In genomic region chr12:50697492-50697891, GRCm38 (mm10) we compare ENCODE assay signal across 9 mouse cellular contexts. TPM values are rescaled to one million over a fixed set of nuclear protein-coding genes. Genes with fewer than 3 reads are reported as not detected.
DNase-seq lines count a peak whose midpoint lies in the region; ATAC-seq and TF ChIP-seq lines count a peak whose summit lies in the region.
"Had no signal": no experiment of that assay in that cellular context is flagged by ENCODE, and none has a peak within 500 bp of the region (broad histone marks: within the 10 kb centered on the region; RNA-seq: fewer than 3 reads in every experiment).

No protein-coding gene starts in this region.

- H3K27me3 ChIP-seq in cerebellum, adult 2 months (ENCODE audit: control insufficient read depth, insufficient read depth, low read length) = no peaks in the 10 kb centered on the region
- no peaks in the 10 kb centered on the region for H3K27me3 ChIP-seq in liver, postnatal 0 days (ENCODE audit: insufficient read depth, low read length)
- H3K27me3 ChIP-seq in hindbrain, embryonic 15.5 days = no peaks in the 10 kb centered on the region
- H3K27me3 ChIP-seq: neural tube, embryonic 12.5 days had no signal

- H3K27ac ChIP-seq in cerebellum, adult 2 months (ENCODE audit: insufficient read depth, low read length) = no peak overlapping the region
- no peak overlapping the region for H3K27ac ChIP-seq in liver, postnatal 0 days (ENCODE audit: low read depth)
- no peak overlapping the region for H3K27ac ChIP-seq in hindbrain, embryonic 15.5 days (replicated peaks)
- H3K27ac ChIP-seq: neural tube, embryonic 12.5 days had no signal

- H3K4me2 ChIP-seq in liver, postnatal 0 days (ENCODE audit: low read depth, low read length) = no peak overlapping the region
- H3K4me2 ChIP-seq in hindbrain, embryonic 15.5 days = no peak overlapping the region
- H3K4me2 ChIP-seq: neural tube, embryonic 12.5 days had no signal

- no peak overlapping the region for H3K4me3 ChIP-seq in cerebellum, adult 2 months (replicated peaks; ENCODE audit: insufficient read depth, low read depth, low read length)
- no peak overlapping the region for H3K4me3 ChIP-seq in liver, postnatal 0 days (ENCODE audit: low read depth, low read length)
- no peak overlapping the region for H3K4me3 ChIP-seq in hindbrain, embryonic 15.5 days
- H3K4me3 ChIP-seq: neural tube, embryonic 12.5 days had no signal

- H3K9me3 ChIP-seq in liver, postnatal 0 days (ENCODE audit: low read length) = no peaks in the 10 kb centered on the region
- no peaks in the 10 kb centered on the region for H3K9me3 ChIP-seq in hindbrain, embryonic 15.5 days
- H3K9me3 ChIP-seq: neural tube, embryonic 12.5 days had no signal

- H3K4me1 ChIP-seq in cerebellum, adult 2 months (ENCODE audit: control insufficient read depth, insufficient read depth, low read length) = no peaks in the 10 kb centered on the region
- no peaks in the 10 kb centered on the region for H3K4me1 ChIP-seq in liver, postnatal 0 days (ENCODE audit: insufficient read depth)
- H3K4me1 ChIP-seq in hindbrain, embryonic 15.5 days (replicated peaks) = no peaks in the 10 kb centered on the region
- H3K4me1 ChIP-seq: neural tube, embryonic 12.5 days had no signal

- no peak for TF ChIP-seq POLR2A in cerebellum, adult 2 months (IDR thresholded peaks at IDR 0.05; ENCODE audit: borderline replicate concordance, insufficient read depth, low read length)

- no peak for TF ChIP-seq EP300 in liver, postnatal 0 days (IDR thresholded peaks at IDR 0.05; ENCODE audit: low read depth)

- peak; percentile 29; the same call in 1 of the 2 replicates for TF ChIP-seq CTCF in cerebellum, adult 2 months (IDR thresholded peaks at IDR 0.05; ENCODE audit: borderline replicate concordance, insufficient read depth, low read depth, low read length)
- peak; percentile 34 for TF ChIP-seq CTCF in liver, postnatal 0 days (IDR thresholded peaks at IDR 0.05; ENCODE audit: low read depth)

- no peak overlapping the region for H3K9ac ChIP-seq in liver, postnatal 0 days (replicated peaks)
- no peak overlapping the region for H3K9ac ChIP-seq in hindbrain, embryonic 15.5 days
- H3K9ac ChIP-seq: neural tube, embryonic 12.5 days had no signal

- no peaks in the 10 kb centered on the region for H3K36me3 ChIP-seq in liver, postnatal 0 days (replicated peaks; ENCODE audit: insufficient read depth, low read length)
- H3K36me3 ChIP-seq in hindbrain, embryonic 15.5 days = no peaks in the 10 kb centered on the region
- H3K36me3 ChIP-seq: neural tube, embryonic 12.5 days had no signal

- peak in 1 of 2 experiments; percentile 8 for DNase-seq in cerebellum, adult 2 months
- DNase-seq in liver, postnatal 0 days = no peak
- no peak for DNase-seq in liver
- DNase-seq in lung, postnatal 25 days (ENCODE audit: low spot score) = peak; percentile 43

- ATAC-seq in cerebellum, adult (ENCODE audit: insufficient number of reproducible peaks, low FRiP score, low TSS enrichment) = no peak
- ATAC-seq in liver, postnatal 0 days = no peak
- 0 out of 2 replicates have a peak, but pooled peaks have one; percentile 51 for ATAC-seq in hindbrain, embryonic 15.5 days (ENCODE audit: low FRiP score, low read depth)
- ATAC-seq in inflammation-experienced regulatory T-cells, adult 6 months = no peak
- ATAC-seq in activated CD4-positive, CD25-positive, alpha-beta regulatory T cell, adult 4 months = no peak

- 13% methylated on average over 3 of the region's 3 CpGs for WGBS in cerebellum, adult 2 months
- WGBS in liver, postnatal 0 days (ENCODE audit: insufficient replicate concordance) = 19% methylated on average over 3 of the region's 3 CpGs
- WGBS in hindbrain, embryonic 15.5 days = 14% methylated on average over 3 of the region's 3 CpGs

RNA-seq across cellular contexts. Expression of gene Prkd1, which starts 48.6 kb away (rescaled TPM):
- 4.3 and 5.4 TPM in 2 replicates for polyA plus RNA-seq in cerebellum, adult 2 months (2012; rRNA removed)
- 0.09 and 0.17 TPM in 2 replicates for polyA plus RNA-seq in liver, postnatal 0 days (2015; fragmentation: Nextera tagmentation; extraction: Ambion mirVana)
- 2.2 and 2.9 TPM in 2 replicates for polyA plus RNA-seq in hindbrain, embryonic 15.5 days (2015; fragmentation: Nextera tagmentation; extraction: Ambion mirVana)
- polyA plus RNA-seq in inflammation-experienced regulatory T-cells, adult 6 months (2017; shearing (Covaris generic)) = not detected
- not detected for polyA plus RNA-seq in activated CD4-positive, CD25-positive, alpha-beta regulatory T cell, adult 4 months (2017; shearing (Covaris generic))
